Mouse (Mus musculus) liver, embryonic 13.5 days (tissue): ENCODE data around the gene Epha2. TPM values are rescaled to one million over a fixed set of nuclear protein-coding genes. Genes with fewer than 3 reads are reported as not detected.

Experiments
- ATAC-seq: fragments of 200-750 bp; cut with Nextera tagmentation; 2 replicates; pipeline ENCODE4 v1.8.0; 2017; ENCODE audit warnings: low read depth, mild to moderate bottlenecking, moderate number of reproducible peaks, moderate library complexity
- DNase-seq: peaks from one replicate; pipeline ENCODE4 v3.0.0; 2022
- H3K27ac ChIP-seq: fragments of 300-500 bp; sonication (generic); 2 replicates; pipeline ENCODE4 v1.5.1; 2015; ENCODE audit warnings: moderate library complexity, mild to moderate bottlenecking, inconsistent platforms
- H3K27me3 ChIP-seq: fragments of 300-500 bp; sonication (generic); 2 replicates; pipeline ENCODE4 v1.6.1; 2015; ENCODE audit warnings: mild to moderate bottlenecking, inconsistent platforms
- H3K36me3 ChIP-seq: fragments of 300-500 bp; sonication (generic); 2 replicates; pipeline ENCODE4 v1.6.1; 2015; ENCODE audit warnings: mild to moderate bottlenecking, inconsistent platforms
- H3K4me1 ChIP-seq: fragments of 300-500 bp; sonication (generic); replicated peaks from 2 replicates; pipeline ENCODE4 v1.6.1; 2015; ENCODE audit warnings: inconsistent platforms
- H3K4me2 ChIP-seq: fragments of 300-500 bp; sonication (generic); 2 replicates; pipeline ENCODE4 v1.6.1; 2015; ENCODE audit warnings: inconsistent platforms, mild to moderate bottlenecking, moderate library complexity
- H3K4me3 ChIP-seq: fragments of 300-500 bp; sonication (generic); replicated peaks from 2 replicates; pipeline ENCODE4 v1.5.1; 2015; ENCODE audit warnings: mild to moderate bottlenecking, inconsistent platforms
- H3K9ac ChIP-seq: fragments of 300-500 bp; sonication (generic); 2 replicates; pipeline ENCODE4 v1.6.1; 2015; ENCODE audit warnings: mild to moderate bottlenecking, inconsistent platforms
- H3K9me3 ChIP-seq: fragments of 300-500 bp; sonication (generic); replicated peaks from 2 replicates; pipeline ENCODE4 v1.6.1; 2016; ENCODE audit warnings: inconsistent platforms
- WGBS: fragments of 180-500 bp; shearing (Covaris S2); methylation state at CpG from one replicate; pipeline ENCODE4 v1.1.7; 2015; ENCODE audit not compliant: insufficient replicate concordance; 5-methylcytosine and 5-hydroxymethylcytosine counted together
- polyA plus RNA-seq: library from polyadenylated mRNA; unstranded; fragments of >200 nt; fragmentation: Nextera tagmentation; extraction: Ambion mirVana; gene quantifications from 2 replicates; pipeline ENCODE4 v1.2.1, GENCODE M21; 2015

The Epha2 gene
- polyA plus RNA-seq, 1 experiment from 2014 or later = 0.86 TPM

- H3K27me3 ChIP-seq = 0 out of 2 replicates have a peak, but pooled peaks cover 2% of the 10 kb centered on the region
- no peaks in the 10 kb centered on the region for H3K36me3 ChIP-seq
- no peak overlapping the region for H3K27ac ChIP-seq
- H3K4me3 ChIP-seq = no peak overlapping the region
- no peak for DNase-seq
- 66% methylated on average over 5 of the region's 5 CpGs for WGBS
- no peak overlapping the region for H3K4me2 ChIP-seq
- no peak overlapping the region for H3K9ac ChIP-seq
- no peaks in the 10 kb centered on the region for H3K9me3 ChIP-seq
- no peak for ATAC-seq
- no peaks in the 10 kb centered on the region for H3K4me1 ChIP-seq
Measured at GRCm38 (mm10) chr4:141352986-141353385, 51.9 kb downstream of the Epha2 start.

GRCm38 (mm10) chr4:141353868-141354267, 52.8 kb downstream of the Epha2 start:
- no peak overlapping the region for H3K4me2 ChIP-seq
- no peak overlapping the region for H3K27ac ChIP-seq
- no peak overlapping the region for H3K9ac ChIP-seq

GRCm38 (mm10) chr4:141357811-141358210, 56.8 kb downstream of the Epha2 start:
- Histone ChIP-seq H3K9me3 (no peaks in the 10 kb centered on the region), H3K9ac (no peak overlapping the region), H3K4me2 (no peak overlapping the region), H3K27ac (no peak overlapping the region), H3K4me3 (no peak overlapping the region), H3K4me1 (peaks cover 3% of the 10 kb centered on the region; the same call in 1 of the 2 replicates), H3K27me3 (peaks cover 15% of the 10 kb centered on the region), H3K36me3 (no peaks in the 10 kb centered on the region)
- ATAC-seq (no peak), DNase-seq (no peak)

More at GRCm38 (mm10) chr4:141353868-141354267, 52.8 kb downstream of the Epha2 start:
- DNase-seq (no peak), ATAC-seq (no peak)
- 68% methylated on average over 8 of the region's 8 CpGs for WGBS
- H3K9me3 ChIP-seq = no peaks in the 10 kb centered on the region
- no peaks in the 10 kb centered on the region for H3K27me3 ChIP-seq
- H3K4me1 ChIP-seq = no peaks in the 10 kb centered on the region
- no peak overlapping the region for H3K4me3 ChIP-seq
- no peaks in the 10 kb centered on the region for H3K36me3 ChIP-seq

GRCm38 (mm10) chr4:141359222-141359621, 58.2 kb downstream of the Epha2 start:
- Histone ChIP-seq H3K4me1 (peaks cover 6% of the 10 kb centered on the region; the same call in 1 of the 2 replicates), H3K9me3 (no peaks in the 10 kb centered on the region), H3K9ac (no peak overlapping the region), H3K27ac (no peak overlapping the region), H3K36me3 (no peaks in the 10 kb centered on the region), H3K4me3 (no peak overlapping the region), H3K4me2 (no peak overlapping the region), H3K27me3 (peaks cover 22% of the 10 kb centered on the region)
- DNase-seq (no peak), ATAC-seq (no peak)
- 79% methylated on average over 6 of the region's 6 CpGs for WGBS

GRCm38 (mm10) chr4:141360846-141361245, 59.8 kb downstream of the Epha2 start:
- no peaks in the 10 kb centered on the region for H3K9me3 ChIP-seq
- DNase-seq = no peak
- no peaks in the 10 kb centered on the region for H3K36me3 ChIP-seq
- H3K27me3 ChIP-seq = peaks cover 38% of the 10 kb centered on the region
- no peak overlapping the region for H3K27ac ChIP-seq
- ATAC-seq = no peak
- peaks cover 6% of the 10 kb centered on the region; the same call in 1 of the 2 replicates for H3K4me1 ChIP-seq
- H3K9ac ChIP-seq = no peak overlapping the region
- WGBS = 22% methylated on average over 7 of the region's 7 CpGs
- no peak overlapping the region for H3K4me2 ChIP-seq
- no peak overlapping the region for H3K4me3 ChIP-seq

- Histone ChIP-seq H3K27ac (no peak overlapping the region), H3K27me3 (peaks cover 60% of the 10 kb centered on the region), H3K9me3 (no peaks in the 10 kb centered on the region), H3K4me3 (no peak overlapping the region), H3K4me1 (peaks cover 10% of the 10 kb centered on the region), H3K4me2 (no peak overlapping the region), H3K36me3 (no peaks in the 10 kb centered on the region), H3K9ac (no peak overlapping the region)
- 20% methylated on average over 11 of the region's 11 CpGs for WGBS
- ATAC-seq = 0 out of 2 replicates have a peak, but pooled peaks have one; percentile 7
- DNase-seq = no peak
Measured at GRCm38 (mm10) chr4:141362937-141363548, 62.0 kb downstream of the Epha2 start.

- H3K36me3 ChIP-seq = no peaks in the 10 kb centered on the region
- no peak overlapping the region for H3K4me3 ChIP-seq
- H3K9ac ChIP-seq = no peak overlapping the region
- no peaks in the 10 kb centered on the region for H3K9me3 ChIP-seq
- no peak overlapping the region for H3K27ac ChIP-seq
- DNase-seq (no peak), ATAC-seq (no peak)
- H3K27me3 ChIP-seq = peaks cover 79% of the 10 kb centered on the region
- H3K4me1 ChIP-seq = peaks cover 13% of the 10 kb centered on the region
- WGBS = 46% methylated on average over 8 of the region's 8 CpGs
- no peak overlapping the region for H3K4me2 ChIP-seq
Measured at GRCm38 (mm10) chr4:141365126-141365525, 64.1 kb downstream of the Epha2 start.

- 45% methylated on average over 7 of the region's 7 CpGs for WGBS
- no peak overlapping the region for H3K27ac ChIP-seq
- H3K27me3 ChIP-seq = peaks cover 84% of the 10 kb centered on the region
Measured at GRCm38 (mm10) chr4:141365876-141366275, 64.8 kb downstream of the Epha2 start.

GRCm38 (mm10) chr4:141367997-141368791, 67.2 kb downstream of the Epha2 start, which contains the start of gene Fam131c:
Gene Fam131c (plus strand): TSS chr4:141368220.
- Histone ChIP-seq H3K4me1 (peaks cover 7% of the 10 kb centered on the region), H3K9ac (no peak within 1 kb of the TSS), H3K4me3 (peak within 1 kb of the TSS; percentile 49), H3K27ac (no peak within 1 kb of the TSS), H3K27me3 (peaks cover 71% of the 10 kb centered on the region), H3K9me3 (no peaks in the 10 kb centered on the region), H3K36me3 (no peaks in the 10 kb centered on the region), H3K4me2 (peak within 1 kb of the TSS; percentile 70)
- WGBS = 2% methylated on average over 54 of the region's 71 CpGs
- ATAC-seq = no peak
- DNase-seq = no peak

More at GRCm38 (mm10) chr4:141365876-141366275, 64.8 kb downstream of the Epha2 start:
- Histone ChIP-seq H3K9me3 (no peaks in the 10 kb centered on the region), H3K4me1 (peaks cover 13% of the 10 kb centered on the region), H3K4me2 (no peak overlapping the region), H3K9ac (no peak overlapping the region), H3K4me3 (no peak overlapping the region), H3K36me3 (no peaks in the 10 kb centered on the region)
- no peak for ATAC-seq
- no peak for DNase-seq

GRCm38 (mm10) chr4:141372426-141372825, 71.4 kb downstream of the Epha2 start:
- H3K4me1 ChIP-seq = peaks cover 7% of the 10 kb centered on the region
- 69% methylated on average over 5 of the region's 5 CpGs for WGBS
- no peaks in the 10 kb centered on the region for H3K36me3 ChIP-seq
- no peak for ATAC-seq
- no peaks in the 10 kb centered on the region for H3K9me3 ChIP-seq
- H3K4me2 ChIP-seq = no peak overlapping the region
- peaks cover 36% of the 10 kb centered on the region for H3K27me3 ChIP-seq
- DNase-seq = no peak
- H3K9ac ChIP-seq = no peak overlapping the region
- no peak overlapping the region for H3K4me3 ChIP-seq
- no peak overlapping the region for H3K27ac ChIP-seq
